Mouse (Mus musculus) ES-E14 (cell line): ENCODE results near the gene Spsb3. TPM values are rescaled to one million over a fixed set of nuclear protein-coding genes. Genes with fewer than 3 reads are reported as not detected.

ENCODE experiments used
- DNase-seq: peaks from one replicate; pipeline ENCODE4 v3.0.0-alpha.2; 2013; ENCODE audit warnings: low read depth, low spot score
- H3K27ac ChIP-seq: 2 replicates; pipeline ENCODE4 v1.5.1; 2012; ENCODE audit warnings: low read depth, mild to moderate bottlenecking, low read length, moderate library complexity, mixed read lengths; ENCODE audit not compliant: poor library complexity, insufficient read depth, severe bottlenecking
- H3K36me3 ChIP-seq: 2 replicates; pipeline ENCODE4 v1.6.1; 2012; ENCODE audit warnings: mild to moderate bottlenecking, low read length, moderate library complexity, mixed read lengths; ENCODE audit not compliant: control insufficient read depth, poor library complexity, insufficient read depth, severe bottlenecking
- H3K4me1 ChIP-seq, 2 experiments: fragments of 150-350 bp in 1 of 2; sonication (generic) in 1 of 2; 2 replicates each; pipeline ENCODE4 v1.6.1; 2012; ENCODE audit warnings: low read length in 2 of 2, mild to moderate bottlenecking in 1 of 2, mixed read lengths in 1 of 2; ENCODE audit not compliant: control insufficient read depth in 2 of 2, insufficient read depth in 2 of 2, poor library complexity in 1 of 2
- H3K4me3 ChIP-seq, 2 experiments: fragments of 150-350 bp in 1 of 2; sonication (generic) in 1 of 2; 2 replicates each; pipeline ENCODE4 v1.5.1; 2012; ENCODE audit warnings: low read length in 2 of 2, low read depth in 1 of 2, mild to moderate bottlenecking in 1 of 2, mixed read lengths in 1 of 2; ENCODE audit not compliant: insufficient read depth in 1 of 2, poor library complexity in 1 of 2, severe bottlenecking in 1 of 2
- H3K9ac ChIP-seq: 2 replicates; pipeline ENCODE4 v1.6.1; 2012; ENCODE audit warnings: low read depth, mild to moderate bottlenecking, low read length, mixed read lengths; ENCODE audit not compliant: poor library complexity, insufficient read depth, severe bottlenecking
- H3K9me3 ChIP-seq: fragments of 150-350 bp; sonication (generic); 2 replicates; pipeline ENCODE4 v1.6.1; 2012; ENCODE audit warnings: low read depth, mild to moderate bottlenecking, low read length; ENCODE audit not compliant: control insufficient read depth, insufficient read depth
- CHD2 ChIP-seq: IDR thresholded peaks from 2 replicates; pipeline ENCODE4 v1.6.1; 2014; ENCODE audit warnings: mild to moderate bottlenecking, low read depth, low read length, inconsistent platforms
- HCFC1 ChIP-seq: IDR thresholded peaks from 2 replicates; pipeline ENCODE4 v1.6.1; 2012; ENCODE audit warnings: low read length, inconsistent platforms, borderline replicate concordance; ENCODE audit not compliant: insufficient read depth
- MAFK ChIP-seq: IDR thresholded peaks from 2 replicates; pipeline ENCODE4 v1.6.1; 2014; ENCODE audit warnings: mild to moderate bottlenecking, low read depth, low read length, inconsistent platforms; ENCODE audit not compliant: insufficient read depth
- ZC3H11A ChIP-seq: IDR thresholded peaks from 2 replicates; pipeline ENCODE4 v1.6.1; 2012; ENCODE audit warnings: low read depth, mild to moderate bottlenecking, inconsistent platforms, low read length, borderline replicate concordance
- ZNF384 ChIP-seq: IDR thresholded peaks from 2 replicates; pipeline ENCODE4 v1.6.1; 2012; ENCODE audit warnings: low read depth, low read length, inconsistent platforms
- in situ Hi-C, 2 experiments: fragments of 600-800 bp; cut with MboI; formaldehyde crosslinking; loops; one replicate each; pipeline ENCODE4 v1.15.1; 2025; ENCODE audit warnings: low sequenced_read_pairs in 2 of 2, inconsistent platforms in 1 of 2; ENCODE audit not compliant: unreplicated experiment in 2 of 2
- total RNA-seq: library from RNA; depleted of rRNA; stranded (reverse); fragments of 300-350 nt; gene quantifications from 2 replicates; pipeline ENCODE4 v1.2.3, GENCODE M21; 2012

Gene Spsb3
- total RNA-seq, 1 experiment: 34.2 TPM

DNA sequence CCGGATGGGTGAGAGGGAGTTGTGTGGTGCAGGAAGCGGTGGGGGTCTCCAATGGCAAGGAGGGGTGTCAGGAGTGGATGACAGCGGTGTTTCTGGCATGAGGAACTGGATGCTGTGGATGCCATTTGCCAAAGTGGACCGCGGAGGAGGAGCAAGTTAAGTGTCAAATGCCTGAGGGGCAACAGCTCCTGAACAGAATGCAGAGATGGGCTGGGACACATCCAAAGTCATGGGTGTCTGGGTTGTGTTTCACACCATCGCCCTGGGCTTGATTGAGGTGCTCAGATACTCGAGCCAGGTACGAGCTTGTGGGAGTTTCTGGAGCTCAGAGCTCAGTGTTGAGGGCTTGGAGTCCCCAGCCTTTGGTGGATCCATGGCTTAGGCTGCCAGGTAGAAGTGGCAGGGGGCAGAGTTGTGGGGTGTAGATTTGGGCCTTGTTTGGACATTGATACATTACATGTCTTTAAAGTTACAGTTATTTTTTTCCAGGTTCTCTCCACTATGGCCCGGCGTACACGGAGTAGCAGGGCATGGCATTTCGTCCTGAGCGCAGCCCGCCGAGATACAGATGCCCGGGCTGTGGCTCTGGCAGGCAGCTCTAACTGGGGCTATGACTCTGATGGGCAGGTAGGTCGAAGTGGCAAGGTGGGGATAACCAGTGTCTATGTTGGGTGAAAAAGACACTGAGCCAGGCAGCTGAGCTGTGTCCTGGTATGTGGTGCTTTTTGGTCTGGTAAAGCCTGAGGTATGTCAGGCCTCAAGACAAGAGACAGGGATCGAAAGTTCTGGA lies 1.0 kb downstream of the Spsb3 start:
- Histone ChIP-seq H3K27ac (no peak overlapping the region), H3K4me3 (peak overlapping the region; percentile 77 to 88), H3K9me3 (no peaks in the 10 kb centered on the region), H3K9ac (peak overlapping the region; percentile 86), H3K4me1 (peaks cover 0 to 8% of the 10 kb centered on the region in 2 experiments; a peak in 2 of 4 replicates), H3K36me3 (peaks cover 41% of the 10 kb centered on the region)
- in situ Hi-C loops: no loop called here
- TF ChIP-seq HCFC1 (no peak), ZC3H11A (no peak), MAFK (no peak), ZNF384 (no peak), CHD2 (no peak)
- no peak for DNase-seq

DNA sequence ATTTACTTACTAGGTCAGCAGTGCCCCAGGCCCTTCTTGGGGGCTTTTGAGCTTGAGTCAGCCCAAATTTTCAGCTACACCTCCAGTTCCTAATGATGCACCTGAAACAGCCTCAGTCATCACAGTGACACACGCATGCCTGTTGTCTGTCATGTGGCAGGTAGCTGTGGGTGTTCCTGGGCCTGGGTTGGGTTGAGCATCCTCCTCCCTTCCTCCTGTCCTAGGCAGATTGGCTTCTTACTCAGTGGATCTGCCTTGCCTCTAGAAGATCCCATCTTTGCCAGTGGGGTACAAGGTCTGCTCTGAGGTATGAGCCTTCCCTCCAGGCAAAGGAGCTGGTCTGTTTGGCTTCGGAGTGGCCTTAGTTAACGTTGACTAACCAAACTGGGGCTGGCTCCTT lies 2.4 kb downstream of the Spsb3 start:
- no peak for TF ChIP-seq CHD2
- no peak for TF ChIP-seq ZC3H11A
- no peak for TF ChIP-seq ZNF384
- TF ChIP-seq MAFK: no peak
- no peak for TF ChIP-seq HCFC1
- in situ Hi-C loops: no loop called here
- Histone ChIP-seq H3K4me3 (no peak overlapping the region), H3K36me3 (peaks cover 40% of the 10 kb centered on the region), H3K27ac (no peak overlapping the region), H3K9ac (no peak overlapping the region), H3K4me1 (peaks cover 0 to 8% of the 10 kb centered on the region in 2 experiments; a peak in 2 of 4 replicates), H3K9me3 (no peaks in the 10 kb centered on the region)
- no peak for DNase-seq

DNA sequence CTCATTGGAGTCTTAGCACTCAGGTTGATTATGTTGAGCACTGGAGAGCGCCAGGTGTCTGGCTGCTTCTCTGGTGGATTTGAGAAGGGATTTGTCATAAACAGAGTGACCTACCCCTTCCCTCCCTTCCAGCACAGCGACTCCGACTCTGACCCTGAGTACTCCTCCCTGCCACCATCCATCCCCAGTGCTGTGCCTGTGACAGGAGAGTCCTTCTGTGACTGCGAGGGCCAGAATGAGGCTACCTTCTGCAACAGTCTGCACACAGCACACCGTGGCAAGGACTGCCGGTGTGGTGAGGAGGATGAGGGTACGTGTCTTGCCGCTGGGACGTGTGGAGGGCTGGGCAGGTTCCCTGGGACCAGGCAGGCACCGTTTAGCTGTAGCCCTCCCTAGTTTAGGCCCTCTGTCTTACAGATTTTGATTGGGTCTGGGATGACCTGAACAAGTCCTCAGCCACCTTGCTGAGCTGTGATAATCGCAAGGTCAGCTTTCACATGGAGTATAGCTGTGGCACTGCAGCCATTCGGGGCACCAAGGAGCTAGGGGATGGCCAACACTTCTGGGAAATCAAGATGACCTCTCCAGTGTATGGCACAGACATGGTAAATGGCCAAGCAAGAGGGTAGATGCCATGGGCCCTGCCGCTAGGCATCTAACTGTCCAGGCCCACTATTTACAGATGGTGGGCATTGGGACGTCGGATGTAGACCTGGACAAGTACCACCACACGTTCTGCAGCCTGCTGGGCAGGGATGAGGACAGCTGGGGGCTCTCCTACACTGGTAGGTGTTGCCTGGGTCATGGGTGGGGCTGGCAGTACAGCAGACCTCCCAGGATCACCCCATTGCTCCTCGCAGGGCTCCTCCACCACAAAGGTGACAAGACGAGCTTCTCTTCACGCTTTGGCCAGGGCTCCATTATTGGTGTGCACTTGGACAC lies 4.0 kb downstream of the Spsb3 start:
- DNase-seq: no peak
- Histone ChIP-seq H3K9me3 (no peaks in the 10 kb centered on the region), H3K36me3 (peaks cover 36% of the 10 kb centered on the region), H3K9ac (no peak overlapping the region), H3K4me3 (no peak overlapping the region), H3K4me1 (peaks cover 0 to 9% of the 10 kb centered on the region in 2 experiments; a peak in 1 of 4 replicates), H3K27ac (no peak overlapping the region)
- in situ Hi-C loops: no loop called here
- TF ChIP-seq ZNF384 (no peak), MAFK (no peak), ZC3H11A (no peak), CHD2 (no peak), HCFC1 (no peak)

DNA sequence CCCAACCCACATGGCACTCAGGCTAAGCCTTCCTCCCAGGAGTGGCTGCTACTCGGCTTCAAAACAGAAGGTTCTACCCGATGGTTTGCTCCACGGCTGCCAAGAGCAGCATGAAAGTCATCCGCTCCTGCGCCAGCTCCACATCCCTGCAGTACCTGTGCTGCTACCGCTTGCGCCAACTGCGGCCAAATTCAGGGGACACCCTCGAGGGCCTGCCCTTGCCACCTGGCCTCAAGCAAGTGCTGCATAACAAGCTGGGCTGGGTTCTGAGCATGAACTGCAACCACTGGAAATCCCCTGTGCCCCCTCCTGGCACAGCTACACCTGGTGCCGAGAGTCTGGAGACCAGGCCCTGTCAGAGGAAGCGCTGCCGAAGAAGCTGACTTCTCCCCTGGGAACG lies 4.9 kb downstream of the Spsb3 start:
- Histone ChIP-seq H3K4me1 (peaks cover 0 to 8% of the 10 kb centered on the region in 2 experiments; a peak in 1 of 4 replicates), H3K9ac (no peak overlapping the region), H3K9me3 (no peaks in the 10 kb centered on the region), H3K27ac (no peak overlapping the region), H3K36me3 (peaks cover 36% of the 10 kb centered on the region), H3K4me3 (no peak overlapping the region)
- DNase-seq: no peak
- TF ChIP-seq MAFK: no peak
- no peak for TF ChIP-seq HCFC1
- TF ChIP-seq ZNF384: no peak
- TF ChIP-seq CHD2: no peak
- TF ChIP-seq ZC3H11A: no peak
- in situ Hi-C loops: no loop called here
